Mouse (Mus musculus): ENCODE measurements around the gene Ncoa5.

Gene Ncoa5

GRCm38 (mm10) chr2:165034131-165035057 lies at the start of gene Ncoa5:
Ncoa5 (minus strand) TSS chr2:165034867.
- DNase-seq (ENCODE audit: low spot score in 2 of 2), result peak; percentile 98 to 99

- DNase-seq (ENCODE audit: low spot score in 2 of 2), result no peak
Observed at GRCm38 (mm10) chr2:165081257-165081656, 46.6 kb upstream of the Ncoa5 start.

- DNase-seq (ENCODE audit: low spot score in 2 of 2), result no peak
Observed at GRCm38 (mm10) chr2:165080657-165081056, 46.0 kb upstream of the Ncoa5 start.

GRCm38 (mm10) chr2:165078605-165079004 lies 43.9 kb upstream of the Ncoa5 start:
- DNase-seq (ENCODE audit: low spot score in 2 of 2), result no peak

DNA sequence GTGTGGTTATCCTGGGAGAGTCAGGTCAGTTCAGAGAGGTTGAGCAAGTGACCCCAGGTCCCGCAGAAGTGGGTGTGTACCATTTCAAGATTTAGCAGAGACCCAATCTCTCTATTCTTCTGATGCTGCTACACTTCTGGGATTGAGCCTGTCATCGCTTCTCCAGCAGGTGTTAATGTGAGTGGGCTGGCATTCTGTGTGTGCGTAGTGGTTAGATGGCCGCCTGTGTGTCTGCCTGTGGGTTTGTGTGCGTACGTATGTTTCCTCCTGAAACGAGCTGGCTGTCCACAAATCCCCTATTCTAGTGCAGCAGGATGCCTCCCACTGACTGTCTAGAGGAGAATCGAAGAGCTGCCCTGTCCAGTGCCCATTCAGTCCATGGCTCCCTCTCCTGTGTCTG lies 43.4 kb upstream of the Ncoa5 start:
- DNase-seq (ENCODE audit: low spot score in 2 of 2), result no peak

GRCm38 (mm10) chr2:165077055-165077454 lies 42.4 kb upstream of the Ncoa5 start:
- DNase-seq (ENCODE audit: low spot score in 2 of 2), result no peak

GRCm38 (mm10) chr2:165074937-165075336 lies 40.3 kb upstream of the Ncoa5 start:
- peak; percentile 59 to 70 for DNase-seq (ENCODE audit: low spot score in 2 of 2)

GRCm38 (mm10) chr2:165074081-165074884 lies 39.6 kb upstream of the Ncoa5 start:
- peak; percentile 67 to 71 for DNase-seq (ENCODE audit: low spot score in 2 of 2)

- no peak for DNase-seq (ENCODE audit: low spot score in 2 of 2)
Observed at GRCm38 (mm10) chr2:165073381-165073781, 38.7 kb upstream of the Ncoa5 start.

DNA sequence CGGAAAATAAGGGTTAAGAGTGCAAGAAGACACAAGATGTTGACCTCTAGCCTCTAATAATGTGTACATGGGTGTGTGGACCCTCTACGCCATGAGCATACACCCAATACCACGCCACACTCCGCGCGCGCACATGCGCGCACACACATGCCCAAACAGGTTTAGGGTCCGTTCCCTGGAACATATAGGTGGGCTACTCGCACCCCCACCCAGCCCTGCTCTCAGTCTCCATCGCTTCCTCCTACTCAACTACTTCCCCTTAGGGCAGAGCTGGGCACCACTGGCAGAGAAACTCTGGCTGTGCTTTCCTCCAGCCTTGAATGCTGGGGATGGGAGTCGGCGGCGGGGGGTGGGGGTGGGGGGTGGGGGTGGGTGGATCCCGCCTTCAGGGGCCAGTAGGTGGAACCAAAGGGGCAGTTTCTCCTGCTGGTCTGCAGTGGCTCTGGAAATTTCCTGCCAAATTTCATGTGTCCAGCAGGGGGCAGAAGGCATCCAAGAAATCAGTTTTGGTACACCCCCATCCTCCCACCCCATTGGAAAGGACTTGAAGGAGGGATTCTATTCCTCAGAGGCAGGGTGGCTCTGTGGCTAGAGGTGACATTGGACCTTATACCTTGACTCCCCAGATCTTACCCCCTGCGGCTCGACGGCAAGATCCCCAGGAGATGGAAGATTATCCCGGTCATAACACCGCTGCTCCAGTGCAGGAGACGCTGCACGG lies 35.6 kb upstream of the Ncoa5 start:
- peak in 1 of 2 experiments; percentile 44 for DNase-seq (ENCODE audit: low spot score in 2 of 2)

DNA sequence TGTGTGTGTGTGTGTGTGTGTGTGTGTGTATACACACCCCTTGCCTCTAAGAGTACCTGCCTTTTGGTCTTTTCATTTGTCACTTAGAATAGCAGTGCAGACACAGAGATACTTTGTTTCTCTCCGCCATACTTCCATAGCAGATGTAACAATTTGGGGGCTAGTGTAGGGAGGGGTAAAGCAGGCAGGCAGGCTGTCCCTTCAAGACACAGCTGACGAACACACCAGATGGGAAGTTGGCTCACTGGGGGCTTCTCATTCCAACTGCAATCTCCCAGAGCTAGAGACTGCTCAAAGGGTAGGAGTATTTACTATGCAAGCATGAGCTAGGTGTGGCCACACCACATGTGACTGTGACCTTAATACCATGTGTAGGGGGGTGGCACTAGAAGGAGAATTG lies 34.1 kb upstream of the Ncoa5 start:
- no peak for DNase-seq (ENCODE audit: low spot score in 2 of 2)

DNA sequence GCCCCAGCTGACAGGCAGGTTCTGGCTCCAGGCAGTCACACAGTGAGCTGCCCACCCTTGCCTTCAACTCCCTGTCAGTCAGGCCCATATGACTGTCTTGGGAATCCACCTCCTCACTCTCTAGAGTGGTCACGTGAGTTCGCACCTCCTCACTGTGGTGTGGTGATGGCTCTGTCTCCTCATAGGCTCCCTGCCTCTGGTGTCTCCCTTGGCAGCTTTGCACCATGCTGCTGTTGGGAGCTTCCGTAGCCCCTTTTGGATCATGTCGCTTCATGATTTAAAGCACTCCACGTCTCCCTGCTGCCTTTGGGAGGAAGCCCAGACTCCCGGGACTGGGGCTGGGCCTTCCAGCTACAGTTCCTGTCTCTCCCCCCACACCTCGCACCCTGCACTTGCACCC lies 29.8 kb upstream of the Ncoa5 start:
- DNase-seq (ENCODE audit: low spot score in 2 of 2), result no peak

DNA sequence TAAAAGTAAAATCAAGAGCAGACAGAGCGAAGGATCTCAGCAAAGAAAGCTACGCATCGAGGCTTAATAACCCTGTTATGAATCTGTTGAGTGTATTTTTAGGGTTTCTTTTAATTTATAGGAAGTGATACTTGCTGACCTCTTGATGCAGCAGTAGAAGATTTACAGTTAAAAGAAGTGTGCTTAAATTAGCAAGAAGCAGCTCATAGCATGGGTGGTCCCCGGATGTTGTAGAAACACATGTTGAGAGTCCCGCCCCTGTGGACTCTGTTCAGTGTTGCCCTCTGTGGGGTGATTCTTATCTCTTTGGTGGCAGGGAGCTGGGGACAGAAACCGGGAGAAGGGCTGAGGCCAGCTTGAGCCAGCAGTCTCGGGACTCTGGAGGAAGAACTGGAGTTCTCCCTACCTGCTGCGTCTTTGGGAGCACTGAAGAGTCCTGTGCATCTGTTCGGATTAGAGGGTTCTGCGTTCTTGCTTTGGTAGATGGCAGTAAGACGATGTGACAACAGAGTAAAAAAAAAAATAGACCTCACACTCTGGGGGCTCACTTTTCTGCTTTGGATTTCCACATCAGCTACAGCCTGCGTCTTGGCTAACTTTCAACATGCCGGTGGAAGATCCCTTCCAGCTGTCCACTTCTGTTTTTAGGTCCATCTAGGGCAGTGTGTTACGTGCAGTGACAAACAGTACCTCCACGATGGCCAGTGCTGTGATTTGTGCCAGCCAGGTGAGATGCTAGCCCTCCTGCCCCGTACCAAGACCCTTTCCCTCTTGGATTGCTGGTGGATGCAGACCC lies 27.2 kb upstream of the Ncoa5 start:
- DNase-seq (ENCODE audit: low spot score in 2 of 2), result peak in 1 of 2 experiments; percentile 20

- DNase-seq (ENCODE audit: low spot score in 2 of 2), result no peak
Observed at GRCm38 (mm10) chr2:165059961-165060360, 25.3 kb upstream of the Ncoa5 start.

DNA sequence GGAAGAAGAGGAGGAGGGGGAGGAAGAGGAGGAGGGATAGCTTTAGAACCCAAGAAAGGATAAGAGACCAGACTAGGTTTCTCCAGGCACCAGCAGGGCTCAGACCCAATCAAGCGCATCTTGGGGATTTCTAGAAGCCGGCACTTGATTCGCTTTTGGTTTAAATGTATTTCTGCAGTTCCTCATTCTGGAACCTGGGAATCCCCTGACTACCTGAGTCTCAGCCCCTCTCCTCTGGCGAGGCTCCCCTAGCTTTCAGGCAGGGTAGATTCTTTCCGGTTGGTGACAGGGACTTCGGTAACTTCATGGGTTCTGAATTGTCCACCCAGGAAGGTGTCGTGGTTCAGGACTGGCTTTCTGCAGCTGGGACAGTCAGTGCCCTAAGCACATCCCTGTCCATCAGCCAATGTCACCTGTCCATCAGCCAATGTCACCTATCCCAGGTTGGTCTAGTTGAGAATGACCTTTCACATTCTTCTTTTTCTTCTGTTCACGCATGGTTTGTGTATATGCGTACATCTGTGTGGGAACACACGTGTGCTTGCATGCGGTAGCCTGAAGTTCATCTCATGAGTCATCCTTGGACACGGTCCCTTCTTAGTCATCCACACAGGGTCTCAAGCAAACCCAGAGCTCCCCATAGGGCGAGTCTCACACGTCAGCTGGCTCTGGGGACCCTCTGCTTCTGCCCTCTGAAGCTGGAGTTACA lies 21.9 kb upstream of the Ncoa5 start:
- DNase-seq (ENCODE audit: low spot score in 2 of 2), result peak in 1 of 2 experiments; percentile 29

- peak; percentile 39 to 45 for DNase-seq (ENCODE audit: low spot score in 2 of 2)
Observed at GRCm38 (mm10) chr2:165055905-165056304, 21.2 kb upstream of the Ncoa5 start.

GRCm38 (mm10) chr2:165054888-165055852 lies 20.5 kb upstream of the Ncoa5 start, which contains the start of gene Cd40:
Cd40 (plus strand) TSS chr2:165055627.
- DNase-seq (ENCODE audit: low spot score in 2 of 2), result peak; percentile 86 to 90

GRCm38 (mm10) chr2:165051566-165051965 lies 16.9 kb upstream of the Ncoa5 start:
- DNase-seq (ENCODE audit: low spot score in 2 of 2), result no peak
